Mouse (Mus musculus) layer of hippocampus, adult 9-11 months (tissue): ENCODE results near the gene Zfp942.
A peak's percentile ranks its signal among the peaks of the same experiment; 100 is the strongest.

ENCODE experiments used
- DNase-seq: peaks from one replicate; pipeline ENCODE4 v3.0.0; 2022

Gene Zfp942

DNA sequence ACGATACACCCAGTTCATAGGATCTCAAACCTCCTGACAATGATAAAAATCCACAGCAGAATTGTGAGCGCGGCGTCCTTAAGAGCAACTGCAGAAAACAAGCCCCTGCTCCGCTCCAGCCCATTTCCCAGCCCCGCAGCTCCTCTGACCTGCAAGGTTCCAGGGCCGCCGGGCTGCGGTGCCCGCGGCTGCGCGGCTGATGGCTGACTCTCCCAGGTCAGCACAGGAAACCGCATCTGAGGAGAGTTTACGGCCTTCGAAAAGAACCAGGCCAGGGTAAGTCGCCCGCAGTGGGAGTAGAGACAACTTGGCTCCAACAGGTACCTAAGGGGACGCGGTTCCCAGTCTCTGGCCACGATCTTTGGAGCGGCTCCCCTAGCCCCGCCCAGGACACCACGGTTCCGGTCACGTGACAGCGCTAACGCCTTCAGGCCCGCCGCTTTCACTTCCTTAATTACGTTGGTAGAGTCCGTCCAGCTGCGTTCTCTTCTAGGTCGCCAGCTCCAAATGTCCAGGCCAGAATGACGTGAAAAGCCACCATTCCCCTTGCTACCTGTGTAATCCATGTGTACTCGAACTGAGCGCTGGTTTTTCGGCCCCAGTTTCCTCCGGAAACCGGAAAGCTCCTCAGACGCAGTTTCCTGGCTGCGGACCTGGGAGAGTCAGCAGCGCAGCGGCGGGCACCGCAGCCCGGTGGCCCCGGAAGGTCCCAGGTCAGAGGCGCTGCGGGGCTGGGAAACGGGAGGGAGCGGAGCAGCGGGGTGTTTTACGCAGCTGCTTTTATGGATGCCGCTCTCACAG, at the start of gene Zfp942, which contains the start of gene Zfp943:
Gene Zfp942 (minus strand): TSS at position 358 of the 801 bp plus-strand sequence.
Gene Zfp943 (plus strand): TSS at position 446 of the 801 bp plus-strand sequence.
- peak; percentile 62 for DNase-seq

DNA sequence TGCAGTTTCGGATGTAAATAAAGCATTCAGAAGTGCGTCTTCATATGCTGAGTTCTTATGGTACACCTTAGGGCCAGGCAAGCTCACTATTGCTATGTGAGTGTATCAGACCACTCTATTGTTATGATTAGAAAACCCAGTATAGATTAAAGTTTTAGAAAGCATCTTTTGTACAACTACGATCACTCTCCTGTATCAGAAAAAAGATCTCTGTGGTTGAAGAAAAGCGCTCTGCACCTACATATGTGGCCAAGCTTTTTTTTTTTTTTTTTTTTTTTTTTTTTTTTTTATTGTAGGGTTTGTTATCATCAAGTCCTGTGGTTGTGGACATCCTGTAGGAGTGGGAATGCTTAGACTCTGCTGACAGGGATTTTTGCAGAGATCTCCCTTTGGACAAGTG, 1.0 kb upstream of the Zfp942 start:
- no peak for DNase-seq

DNA sequence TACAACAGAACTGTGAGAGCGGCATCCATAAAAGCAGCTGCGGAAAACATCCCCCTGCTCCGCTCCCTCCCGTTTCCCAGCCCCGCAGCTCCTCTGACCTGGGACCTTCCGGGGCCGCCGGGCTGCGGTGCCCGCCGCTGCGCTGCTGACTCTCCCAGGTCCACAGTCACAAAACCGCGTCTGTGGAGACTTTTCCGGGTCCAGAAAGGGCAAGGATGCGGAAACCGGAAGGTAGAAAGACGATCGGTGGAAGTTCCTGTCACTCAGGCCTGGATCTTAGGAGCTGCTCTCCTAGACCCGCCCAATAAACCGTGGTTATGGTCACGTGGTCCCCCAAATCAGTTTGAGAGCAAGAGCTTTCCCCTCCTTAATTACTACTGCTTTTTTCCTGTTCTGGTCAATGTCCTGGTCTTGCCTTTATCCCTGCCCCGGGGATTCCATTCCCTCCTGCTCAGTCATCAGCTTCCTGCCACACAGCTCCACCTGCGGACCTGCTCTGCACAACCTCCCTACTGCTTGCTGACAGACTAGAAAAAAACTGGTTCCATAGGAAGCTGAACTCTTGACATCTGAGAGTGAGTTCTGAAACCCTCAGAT, 52.7 kb downstream of the Zfp942 start, which contains the start of gene Zfp995:
Gene Zfp995 (minus strand): TSS at position 471 of the 597 bp plus-strand sequence.
- peak; percentile 64 for DNase-seq

DNA sequence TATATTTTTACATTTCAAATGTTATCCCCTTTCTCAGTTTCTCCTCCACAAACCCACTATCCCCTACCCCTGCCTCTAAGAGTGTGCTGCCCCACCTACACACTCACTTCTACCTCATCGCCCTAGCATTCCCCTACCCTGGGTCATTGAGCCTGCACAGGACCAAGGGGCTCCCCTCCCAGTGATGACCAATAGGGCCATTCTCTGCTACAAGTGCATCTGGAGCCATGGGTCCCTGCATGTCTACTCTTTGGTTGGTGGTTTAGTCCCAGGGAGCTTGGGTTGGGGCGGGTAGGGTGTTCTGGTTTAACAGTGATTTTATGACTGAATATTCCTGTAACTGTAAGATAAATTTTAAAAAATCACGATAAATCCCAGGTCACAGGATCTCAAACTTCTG, 53.2 kb downstream of the Zfp942 start:
- no peak for DNase-seq
